Mouse (Mus musculus) left cerebral cortex, adult 2 months (tissue): ENCODE data around the gene Pax9. TPM values are rescaled to one million over a fixed set of nuclear protein-coding genes. Genes with fewer than 3 reads are reported as not detected.

Experiments
- DNase-seq, 2 experiments: peaks; one replicate each; pipeline ENCODE4 v3.0.0; 2021 to 2022; ENCODE audit warnings: low spot score in 2 of 2, mixed read lengths in 1 of 2; ENCODE audit errors: extremely low spot score in 1 of 2
- H3K27ac ChIP-seq: fragments of 200-600 bp; 2 replicates; pipeline ENCODE4 v1.8.1; 2022
- H3K4me3 ChIP-seq: fragments of 200-600 bp; 2 replicates; pipeline ENCODE4 v1.8.1; 2022
- CTCF ChIP-seq: fragments of 200-600 bp; IDR thresholded peaks from 2 replicates; pipeline ENCODE4 v1.8.1; 2022; ENCODE audit warnings: antibody characterized with exemption, mild to moderate bottlenecking, moderate library complexity
- intact Hi-C: fragments of 180-260 bp; cut with DNase I; formaldehyde crosslinking; loops from one replicate; pipeline ENCODE4 v1.15.1; 2025
- total RNA-seq, 2 experiments: library from RNA; stranded (reverse); gene quantifications; 2 replicates each; pipeline ENCODE4 v1.2.3; 2021

Gene Pax9
- total RNA-seq, 2 experiments from 2014 or later, result not detected

- intact Hi-C loops, result loop anchor here (5.0 kb wide), 3 partner anchors 164 to 856 kb away; partner anchors contain the start of gene Foxa1
- no peak for DNase-seq
- no peak overlapping the region for H3K27ac ChIP-seq
- no peak overlapping the region for H3K4me3 ChIP-seq
- no peak for TF ChIP-seq CTCF
Observed at GRCm38 (mm10) chr12:56691001-56691400, 566 bp upstream of the Pax9 start.

- intact Hi-C loops, result loop anchor here (5.0 kb wide), 3 partner anchors 165 to 855 kb away; partner anchors contain the start of gene Foxa1
- Histone ChIP-seq H3K4me3 (no peak overlapping the region), H3K27ac (no peak overlapping the region)
- no peak for TF ChIP-seq CTCF
- DNase-seq, result no peak
Observed at GRCm38 (mm10) chr12:56692536-56692935, 969 bp downstream of the Pax9 start.

GRCm38 (mm10) chr12:56693411-56694098, 2.0 kb downstream of the Pax9 start:
- TF ChIP-seq CTCF, result no peak
- intact Hi-C loops, result loop anchor here (5.0 kb wide), 3 partner anchors 166 to 854 kb away; partner anchors contain the start of gene Foxa1
- no peak overlapping the region for H3K4me3 ChIP-seq
- DNase-seq, result no peak
- no peak overlapping the region for H3K27ac ChIP-seq

- no peak for DNase-seq
- H3K27ac ChIP-seq, result no peak overlapping the region
- intact Hi-C loops, result loop anchor here (5.0 kb wide), 3 partner anchors 167 to 853 kb away; partner anchors contain the start of gene Foxa1
- TF ChIP-seq CTCF, result no peak
- H3K4me3 ChIP-seq, result no peak overlapping the region
Observed at GRCm38 (mm10) chr12:56694361-56694760, 2.8 kb downstream of the Pax9 start.

GRCm38 (mm10) chr12:56694936-56695335, 3.4 kb downstream of the Pax9 start:
- Histone ChIP-seq H3K27ac (no peak overlapping the region), H3K4me3 (no peak overlapping the region)
- intact Hi-C loops, result loop anchor here (5.0 kb wide), 5 partner anchors 158 to 852 kb away; partner anchors contain the start of genes Foxa1 and Nkx2-1
- no peak for TF ChIP-seq CTCF
- no peak for DNase-seq

GRCm38 (mm10) chr12:56695358-56696173, 4.0 kb downstream of the Pax9 start:
- no peak overlapping the region for H3K4me3 ChIP-seq
- no peak for DNase-seq
- no peak for TF ChIP-seq CTCF
- intact Hi-C loops, result loop anchor here (5.0 kb wide), 2 partner anchors 158 to 292 kb away; partner anchors contain the start of gene Nkx2-1
- H3K27ac ChIP-seq, result no peak overlapping the region

GRCm38 (mm10) chr12:56696174-56697010, 4.8 kb downstream of the Pax9 start:
- no peak for TF ChIP-seq CTCF
- Histone ChIP-seq H3K4me3 (no peak overlapping the region), H3K27ac (no peak overlapping the region)
- no peak for DNase-seq
- intact Hi-C loops, result loop anchor here (5.0 kb wide), 2 partner anchors 159 to 291 kb away; partner anchors contain the start of gene Nkx2-1

- intact Hi-C loops, result loop anchor here (5.0 kb wide), 2 partner anchors 160 to 290 kb away; partner anchors contain the start of gene Nkx2-1
- no peak overlapping the region for H3K4me3 ChIP-seq
Observed at GRCm38 (mm10) chr12:56697011-56697740, 5.6 kb downstream of the Pax9 start.

GRCm38 (mm10) chr12:56697785-56698184, 6.2 kb downstream of the Pax9 start:
- no peak for DNase-seq
- Histone ChIP-seq H3K27ac (no peak overlapping the region), H3K4me3 (no peak overlapping the region)
- no peak for TF ChIP-seq CTCF
- intact Hi-C loops, result loop anchor here (5.0 kb wide), 2 partner anchors 160 to 290 kb away; partner anchors contain the start of gene Nkx2-1

More at GRCm38 (mm10) chr12:56697011-56697740, 5.6 kb downstream of the Pax9 start:
- H3K27ac ChIP-seq, result no peak overlapping the region
- DNase-seq, result no peak
- no peak for TF ChIP-seq CTCF

GRCm38 (mm10) chr12:56698191-56698980, 6.8 kb downstream of the Pax9 start:
- TF ChIP-seq CTCF, result no peak
- DNase-seq, result no peak
- Histone ChIP-seq H3K27ac (no peak overlapping the region), H3K4me3 (no peak overlapping the region)
- intact Hi-C loops, result loop anchor here (5.0 kb wide), 2 partner anchors 161 to 289 kb away; partner anchors contain the start of gene Nkx2-1
